Mouse (Mus musculus): Measurements from ENCODE around the gene Vmn1r10.

DNA sequence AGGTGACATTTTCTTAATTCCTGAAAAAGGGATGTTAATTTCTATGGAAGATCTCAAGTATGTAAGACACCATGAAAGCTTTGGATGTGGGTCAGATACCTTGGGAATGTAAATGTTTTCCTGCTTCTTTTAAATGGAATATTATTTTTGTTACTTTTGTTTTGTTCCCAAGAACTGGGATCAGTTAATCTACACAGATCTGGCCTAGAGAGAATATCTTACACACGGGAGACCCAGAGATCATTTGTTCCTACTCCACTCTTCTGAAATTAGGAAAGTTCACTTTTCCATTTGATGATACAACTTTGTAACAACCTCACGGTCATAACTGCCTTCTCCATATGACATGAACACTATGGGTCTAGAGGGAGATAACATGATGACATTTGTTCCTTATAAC is 42.8 kb upstream of the Vmn1r10 start, which contains the start of gene Vmn1r9:
- TF ChIP-seq CTCF (IDR thresholded peaks at IDR 0.05; ENCODE audit: extremely low read depth, insufficient read depth, low read length): no peak
- TF ChIP-seq POLR2A (IDR thresholded peaks at IDR 0.05; ENCODE audit: extremely low read depth, insufficient read depth, low read length): no peak

Measured in cortical plate, adult 2 months (tissue).